Mouse (Mus musculus) CD4-positive, CD25-positive, alpha-beta regulatory T cell, adult 4 months (primary cell): ENCODE data around the gene Gcfc2. TPM values are rescaled to one million over a fixed set of nuclear protein-coding genes. Genes with fewer than 3 reads are reported as not detected.

Experiments
- ATAC-seq: one replicate; pipeline ENCODE4 v1.8.0; 2017
- polyA plus RNA-seq, 2 experiments: library from polyadenylated mRNA; unstranded; fragments of 100-300 nt; shearing (Covaris generic); gene quantifications; one replicate each; pipeline ENCODE4 v1.2.1; 2017

The Gcfc2 gene
- polyA plus RNA-seq, 2 experiments from 2014 or later, result 3.6 to 6.6 TPM

DNA sequence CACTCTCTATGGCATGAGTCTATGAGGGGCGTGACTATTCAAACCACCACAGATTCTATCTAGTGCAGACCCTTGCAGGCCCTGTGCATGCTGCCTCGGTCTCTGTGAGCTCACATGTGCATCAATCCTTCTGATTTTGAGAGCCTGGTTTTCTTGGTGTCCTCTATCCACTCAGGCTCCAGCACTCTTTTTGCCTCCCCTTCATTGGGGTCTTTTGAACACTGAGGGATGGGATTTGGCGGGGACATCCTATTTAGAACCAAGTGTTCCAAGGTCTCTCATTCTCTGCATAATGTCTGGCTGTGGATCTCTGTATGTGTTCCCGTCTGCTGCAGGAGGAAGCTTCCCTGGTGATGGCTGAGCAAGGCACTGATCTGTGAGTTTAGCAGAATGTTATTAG is 55.8 kb downstream of the Gcfc2 start:
- ATAC-seq, result no peak

DNA sequence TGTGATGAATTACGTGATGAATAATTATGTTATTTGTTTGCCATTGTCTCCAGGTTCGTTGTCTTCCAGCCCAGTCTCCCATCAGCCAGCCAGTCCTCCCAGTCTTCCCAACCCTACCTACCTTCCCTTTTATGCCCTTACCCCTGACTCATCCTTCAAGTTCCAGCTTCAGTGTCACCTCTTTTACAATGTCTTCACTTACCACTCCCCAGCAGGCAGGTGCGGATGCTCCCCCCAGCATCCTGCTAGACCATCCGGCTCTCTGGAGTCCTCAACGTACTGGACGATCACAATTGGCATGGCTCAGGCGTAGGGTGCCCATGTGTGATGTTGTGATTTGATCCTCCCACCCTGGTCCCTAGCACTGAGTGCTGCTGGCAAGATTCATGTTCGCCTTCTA is 62.7 kb downstream of the Gcfc2 start:
- ATAC-seq, result no peak

DNA sequence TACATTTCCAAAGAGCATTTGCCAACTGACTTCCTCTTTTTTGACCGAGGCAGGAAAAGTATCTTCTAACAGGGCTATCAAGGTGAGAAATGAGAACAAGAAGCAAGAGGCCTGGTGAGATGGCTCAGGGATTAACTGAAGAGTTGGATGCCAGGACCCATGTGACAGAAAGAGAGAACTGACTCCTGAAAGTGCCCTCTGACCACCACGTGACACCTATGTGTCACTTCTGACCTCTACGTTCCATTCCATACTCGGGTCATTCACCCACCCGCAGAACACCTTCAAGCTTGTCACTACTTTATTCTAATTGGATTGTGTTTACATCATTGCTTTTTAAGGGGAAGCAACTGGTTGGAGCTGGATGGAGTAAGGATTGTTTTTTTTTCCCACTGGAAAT is 63.1 kb downstream of the Gcfc2 start:
- no peak for ATAC-seq

DNA sequence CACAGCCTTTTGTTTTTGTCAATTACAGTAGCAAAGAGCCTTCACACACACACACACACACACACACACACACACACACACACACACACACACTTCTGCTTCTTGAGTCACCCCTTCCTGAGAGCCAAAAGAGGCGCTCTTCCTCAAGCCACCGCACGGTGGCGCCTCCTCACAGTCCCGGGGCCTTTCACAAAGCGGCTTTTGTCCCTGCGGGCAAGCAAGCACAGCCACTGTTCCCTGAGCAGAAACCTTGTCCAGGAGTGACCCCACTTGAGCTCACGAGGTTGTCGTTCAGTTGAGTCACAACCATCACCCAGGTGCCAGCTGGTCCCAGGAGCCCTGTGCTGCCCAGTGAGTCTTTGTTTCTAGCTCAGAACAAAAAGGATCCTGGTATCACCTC is 63.5 kb downstream of the Gcfc2 start:
- no peak for ATAC-seq

DNA sequence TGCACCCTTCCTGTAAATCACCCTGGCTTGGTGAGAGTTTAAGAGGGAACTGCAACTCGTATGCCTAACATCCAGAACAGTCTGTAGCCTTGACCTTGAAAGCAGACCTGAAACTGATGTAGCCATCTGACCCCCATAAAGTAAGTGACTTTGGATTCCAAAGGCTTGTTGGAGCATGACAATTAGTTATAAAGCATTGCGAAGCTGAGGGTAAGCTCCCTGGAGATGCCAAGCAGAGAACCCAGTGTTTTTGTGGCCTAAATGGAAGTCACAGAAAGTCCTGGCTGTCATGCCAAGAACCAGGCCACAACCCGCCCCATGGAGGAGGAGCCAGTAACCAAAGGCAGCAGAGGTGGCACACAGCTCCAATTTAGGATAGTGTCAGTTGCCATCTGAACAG is 64.1 kb downstream of the Gcfc2 start:
- ATAC-seq, result no peak

DNA sequence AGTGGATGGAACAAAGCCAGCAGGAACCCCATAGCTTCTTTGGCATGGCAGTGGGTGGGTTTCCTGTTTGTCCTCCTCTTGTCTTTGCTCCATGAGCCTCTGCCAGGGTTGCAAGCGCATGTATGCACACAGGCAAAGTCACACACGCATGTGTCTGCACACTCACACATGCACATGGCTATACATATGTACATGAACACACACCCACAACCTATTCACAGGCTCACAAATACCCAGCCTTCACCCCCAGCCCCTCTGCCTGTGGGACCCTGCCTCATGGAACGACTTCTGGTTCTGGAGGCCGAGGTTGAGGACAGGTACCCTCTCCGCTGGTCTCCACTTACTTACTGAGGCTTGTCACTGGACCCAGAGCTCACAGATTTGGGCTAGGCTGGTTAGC is 64.9 kb downstream of the Gcfc2 start:
- ATAC-seq, result no peak

DNA sequence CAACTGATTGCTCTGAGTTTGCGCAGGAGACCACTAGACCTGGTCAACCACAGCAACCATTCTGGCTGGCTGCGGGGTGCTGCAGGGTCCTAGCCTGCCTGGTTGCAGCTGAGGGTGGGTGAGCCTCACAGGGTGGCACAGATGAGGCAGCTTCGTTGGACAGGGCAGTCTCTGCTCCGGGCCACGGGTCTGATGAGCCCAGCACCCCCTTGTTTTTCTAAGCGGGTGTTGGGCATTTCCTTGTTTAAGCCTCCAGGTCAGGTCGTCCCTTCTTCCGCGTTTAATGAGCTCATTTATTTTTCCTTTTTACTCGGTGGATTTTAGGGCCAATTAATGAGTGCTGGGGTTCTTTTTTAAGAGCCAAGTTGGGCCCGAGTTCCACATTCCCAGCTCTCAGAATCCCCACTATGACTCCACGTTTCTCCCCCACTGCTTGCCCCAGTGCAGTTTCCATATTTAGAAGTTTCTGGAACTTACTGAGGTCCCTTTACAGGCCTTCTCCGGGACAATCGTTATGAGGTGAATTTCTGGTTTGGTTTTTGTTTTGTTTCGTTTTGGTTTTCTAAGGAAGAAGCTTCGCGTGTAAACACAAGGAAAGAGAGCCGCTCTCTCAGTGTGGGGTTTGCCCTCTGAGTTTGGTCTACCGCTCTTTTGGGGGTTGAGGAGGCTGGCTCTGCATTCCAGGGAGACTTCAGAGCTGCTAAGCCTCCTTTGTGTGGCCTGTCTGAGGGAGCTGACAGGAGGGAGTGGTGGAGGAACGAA is 66.8 kb downstream of the Gcfc2 start:
- no peak for ATAC-seq

Other genes starting within 250 kb of the Gcfc2 start
- gene Mrpl19, start 42.3 kb downstream of the Gcfc2 start, polyA plus RNA-seq, result 10 to 100 TPM; 68.0 to 72.1 TPM
- not detected for gene Eva1a, start 117.4 kb downstream of the Gcfc2 start, polyA plus RNA-seq